Mouse (Mus musculus) myocyte (in vitro differentiated cells): ENCODE measurements around the gene Snap25. TPM values are rescaled to one million over a fixed set of nuclear protein-coding genes. Genes with fewer than 3 reads are reported as not detected.

Experiments used
- H3K27me3 ChIP-seq: one replicate; pipeline ENCODE4 v1.6.1; 2011; ENCODE audit not compliant: control insufficient read depth, insufficient read depth, insufficient read length
- H3K36me3 ChIP-seq: one replicate; pipeline ENCODE4 v1.6.1; 2011; ENCODE audit not compliant: control insufficient read depth, insufficient read depth
- H3K4me2 ChIP-seq: one replicate; pipeline ENCODE4 v1.6.1; 2011; ENCODE audit warnings: low read depth, control low read depth
- H3K4me3 ChIP-seq: one replicate; pipeline ENCODE4 v1.5.1; 2011; ENCODE audit warnings: mild to moderate bottlenecking, control low read depth, moderate library complexity
- H3K79me2 ChIP-seq: one replicate; pipeline ENCODE4 v1.6.1; 2011; ENCODE audit not compliant: control insufficient read depth, insufficient read depth
- H3ac ChIP-seq: one replicate; pipeline ENCODE4 v1.6.1; 2011; ENCODE audit not compliant: control insufficient read depth, insufficient read length
- CEBPB ChIP-seq: IDR thresholded peaks from 2 replicates; pipeline ENCODE4 v1.6.1; 2011; ENCODE audit warnings: mild to moderate bottlenecking, moderate library complexity; ENCODE audit not compliant: poor library complexity, insufficient read depth, severe bottlenecking
- E2F4 ChIP-seq: IDR thresholded peaks from one replicate; pipeline ENCODE4 v1.6.1; 2011; ENCODE audit warnings: mild to moderate bottlenecking, control low read depth, moderate library complexity; ENCODE audit not compliant: insufficient read depth
- MAX ChIP-seq: IDR thresholded peaks from one replicate; pipeline ENCODE4 v1.6.1; 2011; ENCODE audit warnings: low read depth, mild to moderate bottlenecking, control low read depth
- MYOD1 ChIP-seq, 3 experiments: IDR thresholded peaks; one replicate each; pipeline ENCODE4 v1.6.1; 2011; ENCODE audit warnings: control low read depth in 2 of 3, low read depth in 2 of 3, mild to moderate bottlenecking in 2 of 3, moderate library complexity in 1 of 3; ENCODE audit not compliant: insufficient read length in 2 of 3, control insufficient read depth in 1 of 3
- MYOG ChIP-seq, 3 experiments: IDR thresholded peaks; one replicate each; pipeline ENCODE4 v1.6.1; 2011; ENCODE audit warnings: control low read depth in 2 of 3, low read depth in 2 of 3, mild to moderate bottlenecking in 2 of 3; ENCODE audit not compliant: insufficient read length in 2 of 3, control insufficient read depth in 1 of 3, insufficient read depth in 1 of 3
- POLR2A ChIP-seq: IDR thresholded peaks from one replicate; pipeline ENCODE4 v1.6.1; 2011; ENCODE audit warnings: low read depth, mild to moderate bottlenecking, control low read depth, moderate library complexity; ENCODE audit not compliant: insufficient read length
- POLR2AphosphoS2 ChIP-seq: IDR thresholded peaks from one replicate; pipeline ENCODE4 v1.6.1; 2011; ENCODE audit warnings: low read depth, control low read depth; ENCODE audit not compliant: insufficient read length
- REST ChIP-seq: IDR thresholded peaks from one replicate; pipeline ENCODE4 v1.6.1; 2011; ENCODE audit warnings: mild to moderate bottlenecking, control low read depth, moderate library complexity; ENCODE audit not compliant: insufficient read depth, insufficient read length
- SRF ChIP-seq: IDR thresholded peaks from one replicate; pipeline ENCODE4 v1.6.1; 2011; ENCODE audit warnings: low read depth; ENCODE audit not compliant: control insufficient read depth, insufficient read length
- TCF12 ChIP-seq: IDR thresholded peaks from one replicate; pipeline ENCODE4 v1.6.1; 2011; ENCODE audit warnings: mild to moderate bottlenecking, control low read depth; ENCODE audit not compliant: poor library complexity, insufficient read depth, severe bottlenecking
- TCF3 ChIP-seq: IDR thresholded peaks from one replicate; pipeline ENCODE4 v1.6.1; 2011; ENCODE audit warnings: low read depth, control low read depth; ENCODE audit not compliant: insufficient read length
- USF1 ChIP-seq: IDR thresholded peaks from one replicate; pipeline ENCODE4 v1.6.1; 2011; ENCODE audit warnings: low read depth, mild to moderate bottlenecking, control low read depth, moderate library complexity
- polyA plus RNA-seq: library from polyadenylated mRNA; unstranded; fragments of >200 nt; fragmentation: generic; extraction: Trizol; gene quantifications from one replicate; pipeline ENCODE4 v1.2.1, GENCODE M21; 2012; ENCODE audit warnings: missing spikeins

Snap25 gene
- polyA plus RNA-seq, 1 experiment = not detected

- Histone ChIP-seq H3K4me3 (no peak overlapping the region), H3ac (no peak overlapping the region), H3K27me3 (no peaks in the 10 kb centered on the region), H3K36me3 (no peaks in the 10 kb centered on the region), H3K79me2 (no peaks in the 10 kb centered on the region), H3K4me2 (no peak overlapping the region)
- TF ChIP-seq POLR2AphosphoS2 = no peak
- TF ChIP-seq MAX = no peak
- no peak for TF ChIP-seq TCF12
- no peak for TF ChIP-seq USF1
- no peak for TF ChIP-seq MYOG (IDR thresholded peaks at IDR 0.05; ENCODE audit: control insufficient read depth in 1 of 3, insufficient read depth in 1 of 3, insufficient read length in 2 of 3, low read depth in 2 of 3)
- no peak for TF ChIP-seq CEBPB
- TF ChIP-seq REST = no peak
- no peak for TF ChIP-seq POLR2A
- no peak for TF ChIP-seq SRF
- TF ChIP-seq MYOD1 (IDR thresholded peaks at IDR 0.05; ENCODE audit: control insufficient read depth in 1 of 3, insufficient read length in 2 of 3, low read depth in 2 of 3) = no peak
Observed at GRCm38 (mm10) chr2:136689476-136689875, 23.8 kb upstream of the Snap25 start.

GRCm38 (mm10) chr2:136691681-136692080 is 21.6 kb upstream of the Snap25 start:
- Histone ChIP-seq H3K4me3 (no peak overlapping the region), H3K79me2 (no peaks in the 10 kb centered on the region), H3K27me3 (no peaks in the 10 kb centered on the region), H3K36me3 (no peaks in the 10 kb centered on the region), H3ac (no peak overlapping the region), H3K4me2 (no peak overlapping the region)
- TF ChIP-seq TCF3 (no peak), USF1 (no peak), E2F4 (no peak), REST (no peak)

- Histone ChIP-seq H3ac (no peak overlapping the region), H3K4me2 (no peak overlapping the region), H3K27me3 (no peaks in the 10 kb centered on the region), H3K79me2 (no peaks in the 10 kb centered on the region), H3K36me3 (no peaks in the 10 kb centered on the region), H3K4me3 (no peak overlapping the region)
- TF ChIP-seq CEBPB (no peak), POLR2A (no peak), E2F4 (no peak), POLR2AphosphoS2 (no peak), REST (no peak), MYOG (IDR thresholded peaks at IDR 0.05; ENCODE audit: control insufficient read depth in 1 of 3, insufficient read depth in 1 of 3, insufficient read length in 2 of 3, low read depth in 2 of 3) (no peak), MAX (no peak), TCF3 (no peak), MYOD1 (IDR thresholded peaks at IDR 0.05; ENCODE audit: control insufficient read depth in 1 of 3, insufficient read length in 2 of 3, low read depth in 2 of 3) (no peak), TCF12 (no peak), SRF (no peak), USF1 (no peak)
Observed at GRCm38 (mm10) chr2:136699429-136700227, 13.6 kb upstream of the Snap25 start.

GRCm38 (mm10) chr2:136703376-136703775 is 9.9 kb upstream of the Snap25 start:
- TF ChIP-seq TCF12 = no peak
- no peak for TF ChIP-seq MYOD1 (IDR thresholded peaks at IDR 0.05; ENCODE audit: control insufficient read depth in 1 of 3, insufficient read length in 2 of 3, low read depth in 2 of 3)
- TF ChIP-seq POLR2AphosphoS2 = no peak
- TF ChIP-seq POLR2A = no peak
- TF ChIP-seq REST = no peak
- TF ChIP-seq TCF3 = no peak
- no peak overlapping the region for H3K4me2 ChIP-seq
- no peak overlapping the region for H3ac ChIP-seq
- no peaks in the 10 kb centered on the region for H3K79me2 ChIP-seq
- no peak overlapping the region for H3K4me3 ChIP-seq
- H3K27me3 ChIP-seq = no peaks in the 10 kb centered on the region
- no peaks in the 10 kb centered on the region for H3K36me3 ChIP-seq

- Histone ChIP-seq H3K4me2 (no peak overlapping the region), H3K79me2 (no peaks in the 10 kb centered on the region), H3K36me3 (no peaks in the 10 kb centered on the region), H3K4me3 (no peak overlapping the region), H3ac (no peak overlapping the region), H3K27me3 (no peaks in the 10 kb centered on the region)
- TF ChIP-seq E2F4 (no peak), USF1 (no peak), TCF3 (no peak), MAX (no peak), POLR2AphosphoS2 (no peak), SRF (no peak), CEBPB (no peak), TCF12 (no peak), MYOD1 (IDR thresholded peaks at IDR 0.05; ENCODE audit: control insufficient read depth in 1 of 3, insufficient read length in 2 of 3, low read depth in 2 of 3) (no peak), POLR2A (no peak), REST (no peak), MYOG (IDR thresholded peaks at IDR 0.05; ENCODE audit: control insufficient read depth in 1 of 3, insufficient read depth in 1 of 3, insufficient read length in 2 of 3, low read depth in 2 of 3) (no peak)
Observed at GRCm38 (mm10) chr2:136711155-136711554, 2.1 kb upstream of the Snap25 start.
